Mouse (Mus musculus) erythroblast, embryonic 14.5 days (primary cell): ENCODE data around the gene Dscaml1. TPM values are rescaled to one million over a fixed set of nuclear protein-coding genes. Genes with fewer than 3 reads are reported as not detected.

Experiments used
- H3K27me3 ChIP-seq: 2 replicates; pipeline ENCODE4 v1.6.1; 2012; ENCODE audit warnings: inconsistent platforms; ENCODE audit not compliant: control insufficient read depth
- H3K36me3 ChIP-seq: 2 replicates; pipeline ENCODE4 v1.6.1; 2012; ENCODE audit warnings: mild to moderate bottlenecking, inconsistent platforms; ENCODE audit not compliant: control insufficient read depth
- H3K4me1 ChIP-seq: 2 replicates; pipeline ENCODE4 v1.6.1; 2012; ENCODE audit warnings: inconsistent platforms; ENCODE audit not compliant: control insufficient read depth
- H3K4me3 ChIP-seq: replicated peaks from 2 replicates; pipeline ENCODE3; 2012; ENCODE audit warnings: moderate library complexity, mild to moderate bottlenecking, inconsistent platforms
- H3K9me3 ChIP-seq: 2 replicates; pipeline ENCODE4 v1.6.1; 2012; ENCODE audit warnings: low read length, inconsistent platforms, mixed read lengths; ENCODE audit not compliant: control insufficient read depth
- GATA1 ChIP-seq: IDR thresholded peaks from 2 replicates; pipeline ENCODE4 v1.6.1; 2012; ENCODE audit warnings: low read length, inconsistent platforms, mixed read lengths
- TAL1 ChIP-seq: IDR thresholded peaks from 3 replicates; pipeline ENCODE4 v1.6.1; 2012; ENCODE audit warnings: low read length, inconsistent platforms, mixed read lengths
- polyA plus RNA-seq: library from polyadenylated mRNA; stranded (reverse); fragments of >175 nt; gene quantifications from 2 replicates; pipeline ENCODE4 v1.2.3, GENCODE M21; 2012

Dscaml1 gene
- polyA plus RNA-seq, 1 experiment, result not detected

DNA sequence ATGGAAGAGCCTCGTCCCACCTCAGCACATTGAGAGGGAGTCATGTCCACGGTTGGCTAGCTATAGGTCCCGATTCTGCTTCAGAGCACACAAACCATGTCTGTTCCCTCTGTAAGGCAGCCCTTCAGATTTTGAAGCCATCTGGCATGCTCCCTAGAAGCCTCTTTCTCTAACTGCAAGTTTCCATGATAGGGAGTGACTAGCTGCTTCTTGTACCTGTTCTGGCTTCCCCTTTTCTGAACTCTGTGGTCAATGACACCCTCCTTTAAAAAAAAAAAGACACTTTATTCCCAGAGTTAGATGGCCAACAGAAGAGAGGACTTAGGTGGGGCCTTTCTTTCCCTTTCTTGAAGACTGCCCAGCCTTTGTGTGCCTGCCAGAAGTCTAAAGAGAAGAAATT, 130.5 kb downstream of the Dscaml1 start:
- TF ChIP-seq GATA1 (no peak), TAL1 (no peak)
- no peaks in the 10 kb centered on the region for H3K27me3 ChIP-seq
- no peaks in the 10 kb centered on the region for H3K4me1 ChIP-seq
- H3K36me3 ChIP-seq, result no peaks in the 10 kb centered on the region
- H3K9me3 ChIP-seq, result no peaks in the 10 kb centered on the region
- H3K4me3 ChIP-seq, result no peak overlapping the region

DNA sequence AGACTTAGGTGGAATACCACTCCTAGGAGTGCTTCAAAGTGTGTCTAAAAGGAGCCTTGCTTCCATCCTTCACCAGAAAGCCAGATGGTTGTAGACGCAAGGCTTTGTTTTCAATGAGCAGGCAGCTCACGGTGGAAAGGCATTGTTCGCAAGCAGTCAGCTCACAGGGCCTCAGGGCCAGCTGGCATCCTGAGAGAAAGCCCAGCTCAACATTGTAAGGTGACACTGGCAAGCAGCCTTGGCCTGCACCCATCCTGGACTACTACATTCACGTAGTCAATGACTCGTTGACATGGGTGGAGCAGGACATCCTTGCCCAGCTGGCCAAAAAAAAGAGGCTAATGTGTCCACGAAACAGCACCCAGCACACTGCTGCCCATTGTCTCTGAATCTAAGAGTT, 134.6 kb downstream of the Dscaml1 start:
- no peaks in the 10 kb centered on the region for H3K4me1 ChIP-seq
- H3K9me3 ChIP-seq, result no peaks in the 10 kb centered on the region
- no peak overlapping the region for H3K4me3 ChIP-seq
- no peaks in the 10 kb centered on the region for H3K27me3 ChIP-seq
- TF ChIP-seq GATA1 (no peak), TAL1 (no peak)
- H3K36me3 ChIP-seq, result no peaks in the 10 kb centered on the region

DNA sequence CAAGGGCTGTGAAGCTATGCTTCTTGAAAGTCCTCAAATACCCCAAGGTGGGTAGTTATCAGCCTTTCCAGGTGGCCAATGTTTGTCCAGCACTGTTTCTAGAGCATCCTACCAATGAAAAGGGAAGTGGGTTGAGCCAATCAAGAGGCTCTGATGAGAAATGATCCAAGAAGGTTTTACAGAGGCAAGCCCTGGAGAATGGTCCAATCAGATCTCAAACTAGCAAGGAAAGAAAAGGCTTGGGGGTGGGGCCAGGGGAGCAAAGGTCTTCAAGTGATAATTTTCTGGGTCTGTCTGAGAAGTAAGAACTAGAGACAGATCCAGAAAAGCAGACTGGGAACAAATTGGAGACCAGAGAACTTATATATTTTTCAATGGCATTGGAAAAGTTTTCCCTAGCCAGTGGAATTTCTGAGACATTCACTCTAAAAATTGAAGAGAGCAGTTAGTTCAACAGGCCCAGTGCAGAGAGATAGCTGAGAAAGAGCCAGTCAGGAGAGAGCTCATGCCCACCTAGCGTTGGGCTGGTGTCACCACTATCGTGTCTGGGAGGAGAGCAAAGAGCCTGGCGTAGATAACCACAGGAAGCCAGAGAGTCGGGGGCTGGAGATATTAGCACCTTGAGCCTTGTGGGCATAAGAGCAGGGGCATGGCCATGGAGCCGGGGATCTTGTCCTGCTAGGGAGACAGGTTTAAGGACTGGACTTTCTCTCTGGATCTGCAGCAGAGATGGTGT, 140.6 kb downstream of the Dscaml1 start:
- Histone ChIP-seq H3K27me3 (no peaks in the 10 kb centered on the region), H3K36me3 (no peaks in the 10 kb centered on the region), H3K4me3 (no peak overlapping the region), H3K4me1 (no peaks in the 10 kb centered on the region), H3K9me3 (no peaks in the 10 kb centered on the region)
- TF ChIP-seq TAL1 (no peak), GATA1 (no peak)

DNA sequence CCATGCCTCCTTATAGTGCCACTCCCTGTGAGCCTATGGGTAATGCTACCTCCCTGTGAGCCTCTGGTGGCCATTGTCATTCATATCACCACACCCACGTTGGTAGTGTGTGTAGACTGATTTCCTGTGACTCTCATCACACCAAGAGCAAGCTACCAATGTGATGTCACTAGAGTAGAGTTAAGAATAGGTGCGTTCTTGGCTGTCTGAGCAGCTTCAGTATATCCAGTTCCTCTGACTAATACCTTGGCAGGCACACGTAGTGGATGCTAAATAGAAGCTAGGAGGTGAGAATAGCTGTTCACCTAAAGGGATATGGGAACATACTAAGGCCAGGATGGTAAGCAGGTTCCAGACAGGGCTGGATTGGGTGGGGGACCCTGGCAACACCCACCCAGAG, 143.3 kb downstream of the Dscaml1 start:
- no peak for TF ChIP-seq GATA1
- TF ChIP-seq TAL1, result no peak
- no peaks in the 10 kb centered on the region for H3K36me3 ChIP-seq
- no peak overlapping the region for H3K4me3 ChIP-seq
- H3K4me1 ChIP-seq, result no peaks in the 10 kb centered on the region
- H3K9me3 ChIP-seq, result no peaks in the 10 kb centered on the region
- H3K27me3 ChIP-seq, result no peaks in the 10 kb centered on the region

DNA sequence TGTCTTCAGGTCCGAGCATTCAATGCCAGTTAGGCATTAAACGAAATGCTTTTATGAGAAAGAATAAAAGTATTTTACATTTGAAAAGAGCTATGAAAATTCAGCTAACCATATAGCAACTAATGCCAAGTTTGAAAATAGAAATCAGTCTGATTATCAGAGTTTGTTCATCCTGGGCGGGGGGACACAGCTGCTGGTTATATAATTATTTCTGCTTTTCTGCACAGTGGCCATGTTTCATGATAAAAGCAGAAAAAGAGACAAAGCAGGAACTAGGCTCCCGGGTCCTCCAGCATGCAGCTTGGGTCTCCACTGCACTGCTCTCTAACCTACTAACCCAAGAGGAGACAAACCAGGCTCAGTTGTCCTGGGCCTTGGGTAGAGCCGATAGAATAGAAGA, 143.9 kb downstream of the Dscaml1 start:
- Histone ChIP-seq H3K4me1 (no peaks in the 10 kb centered on the region), H3K27me3 (no peaks in the 10 kb centered on the region), H3K9me3 (no peaks in the 10 kb centered on the region), H3K36me3 (no peaks in the 10 kb centered on the region), H3K4me3 (no peak overlapping the region)
- TF ChIP-seq GATA1 (no peak), TAL1 (no peak)

DNA sequence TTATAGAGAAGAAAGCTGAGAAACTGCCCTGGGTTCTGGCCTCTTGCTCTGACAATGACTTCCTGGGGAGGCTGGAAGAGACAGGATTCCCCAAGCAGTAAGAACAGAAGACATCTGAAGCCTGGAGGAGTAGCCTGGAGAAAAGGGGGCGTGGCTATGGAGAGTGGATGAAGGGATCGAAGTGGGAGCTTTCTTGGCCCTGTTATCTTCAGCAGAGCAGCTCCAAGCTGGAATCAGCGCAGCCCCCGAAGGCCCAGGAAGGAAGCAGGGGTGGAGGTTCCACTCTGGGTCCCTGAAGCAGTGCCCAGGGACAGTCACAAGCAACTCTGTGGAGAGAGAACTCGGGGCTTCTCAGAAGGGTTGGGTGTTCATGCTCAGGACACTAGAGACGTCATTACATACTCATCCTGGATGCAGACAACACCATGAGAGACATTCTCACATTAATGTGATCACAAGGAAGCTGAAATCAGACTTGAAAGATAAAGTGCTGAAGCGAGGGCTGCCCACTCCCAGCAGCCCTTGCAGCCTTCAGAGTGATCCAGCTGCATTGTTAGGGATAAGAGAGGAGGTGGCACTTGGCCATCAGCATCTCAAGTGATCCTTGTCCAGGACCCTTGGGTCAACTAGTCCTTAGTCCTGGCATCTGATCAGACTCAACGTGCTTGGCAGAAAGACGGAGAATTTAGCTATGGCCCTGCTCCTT, 146.5 kb downstream of the Dscaml1 start:
- no peak overlapping the region for H3K4me3 ChIP-seq
- H3K36me3 ChIP-seq, result no peaks in the 10 kb centered on the region
- H3K9me3 ChIP-seq, result no peaks in the 10 kb centered on the region
- no peaks in the 10 kb centered on the region for H3K4me1 ChIP-seq
- TF ChIP-seq TAL1 (no peak), GATA1 (no peak)
- no peaks in the 10 kb centered on the region for H3K27me3 ChIP-seq

DNA sequence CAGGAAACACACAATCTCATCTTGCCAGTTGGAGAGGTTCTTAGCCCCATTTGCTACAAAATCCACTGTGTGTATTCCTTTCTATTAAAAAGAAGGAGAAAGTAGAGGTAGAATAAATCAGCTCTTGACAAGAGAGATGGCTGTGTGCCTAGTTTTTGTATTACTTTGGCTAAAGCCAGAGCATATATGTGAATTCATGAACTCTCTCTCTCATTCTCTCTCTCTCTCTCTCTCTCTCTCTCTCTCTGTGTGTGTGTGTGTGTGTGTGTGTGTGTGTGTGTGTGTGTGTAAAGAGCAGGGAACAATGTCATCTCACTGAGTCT, 147.0 kb downstream of the Dscaml1 start:
- Histone ChIP-seq H3K4me1 (no peaks in the 10 kb centered on the region), H3K36me3 (no peaks in the 10 kb centered on the region), H3K9me3 (no peaks in the 10 kb centered on the region), H3K27me3 (no peaks in the 10 kb centered on the region), H3K4me3 (no peak overlapping the region)
- no peak for TF ChIP-seq TAL1

DNA sequence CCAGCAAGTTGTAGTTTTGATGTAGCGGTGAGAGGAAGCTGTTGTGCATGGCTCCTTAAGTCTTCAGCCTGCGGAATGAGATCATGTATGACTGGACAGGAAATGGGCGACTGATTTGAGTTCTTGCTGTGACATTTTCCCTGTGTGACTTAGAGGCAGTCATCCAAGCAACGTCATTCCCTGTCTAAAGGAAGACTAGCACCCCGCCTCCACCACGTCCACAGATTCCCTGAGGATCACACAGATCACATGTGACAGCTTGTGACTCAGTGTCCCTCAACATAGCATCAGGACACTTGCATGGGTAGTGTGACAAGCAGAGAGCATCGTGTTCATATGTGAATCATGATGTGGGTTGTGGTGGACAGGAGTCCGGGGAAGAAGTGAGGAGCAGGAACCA, 147.6 kb downstream of the Dscaml1 start:
- Histone ChIP-seq H3K9me3 (no peaks in the 10 kb centered on the region), H3K4me3 (no peak overlapping the region), H3K27me3 (no peaks in the 10 kb centered on the region), H3K36me3 (no peaks in the 10 kb centered on the region), H3K4me1 (no peaks in the 10 kb centered on the region)
- TF ChIP-seq GATA1 (no peak), TAL1 (no peak)

DNA sequence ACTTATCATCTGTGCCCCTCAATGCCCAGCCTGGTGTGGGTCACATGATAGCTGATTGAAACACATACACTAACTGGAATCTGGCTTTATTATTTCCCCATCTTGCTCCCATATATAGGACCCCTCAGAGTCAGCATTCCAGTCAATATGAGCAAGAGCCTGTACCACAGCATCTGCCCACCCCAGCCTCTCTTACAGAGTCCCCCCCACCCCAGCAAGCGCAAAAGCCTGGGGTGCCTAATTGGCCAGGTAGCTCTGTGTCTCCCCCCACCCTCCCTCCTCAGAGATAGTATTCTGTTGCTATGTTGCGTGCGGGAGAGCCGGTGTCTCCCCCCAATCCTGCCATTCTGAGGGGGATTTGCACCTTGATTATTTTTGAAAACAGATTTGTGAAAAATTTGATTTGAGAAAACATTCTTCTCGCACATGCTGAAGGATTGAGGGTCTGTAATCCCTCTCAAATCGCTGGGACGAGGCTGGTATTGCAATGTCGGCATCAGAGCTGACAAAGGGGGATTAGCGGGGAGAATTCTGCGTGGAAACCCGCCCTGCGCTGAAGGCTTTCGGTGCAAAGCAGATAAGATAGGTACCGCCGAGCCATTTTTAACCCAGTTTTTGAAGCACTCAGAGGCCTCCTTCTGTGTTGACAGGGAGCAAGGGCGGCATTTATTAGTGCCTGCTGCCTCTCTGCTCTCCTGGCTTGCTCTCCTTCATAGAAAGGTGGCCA, 153.8 kb downstream of the Dscaml1 start:
- H3K27me3 ChIP-seq, result no peaks in the 10 kb centered on the region
- H3K4me3 ChIP-seq, result no peak overlapping the region
- H3K36me3 ChIP-seq, result no peaks in the 10 kb centered on the region
- no peaks in the 10 kb centered on the region for H3K4me1 ChIP-seq
- no peak for TF ChIP-seq GATA1
- no peak for TF ChIP-seq TAL1
- no peaks in the 10 kb centered on the region for H3K9me3 ChIP-seq
